Mouse (Mus musculus) bone marrow macrophage, adult 2 months (primary cell): Measurements from ENCODE around the gene Spef1.

Experiments used
- CTCF ChIP-seq: IDR thresholded peaks from 2 replicates; pipeline ENCODE4 v1.5.1; 2012; ENCODE audit warnings: low read depth, mild to moderate bottlenecking, low read length, moderate library complexity
- POLR2A ChIP-seq: IDR thresholded peaks from 2 replicates; pipeline ENCODE4 v1.6.1; 2012; ENCODE audit warnings: mild to moderate bottlenecking, low read depth, low read length, borderline replicate concordance

DNA sequence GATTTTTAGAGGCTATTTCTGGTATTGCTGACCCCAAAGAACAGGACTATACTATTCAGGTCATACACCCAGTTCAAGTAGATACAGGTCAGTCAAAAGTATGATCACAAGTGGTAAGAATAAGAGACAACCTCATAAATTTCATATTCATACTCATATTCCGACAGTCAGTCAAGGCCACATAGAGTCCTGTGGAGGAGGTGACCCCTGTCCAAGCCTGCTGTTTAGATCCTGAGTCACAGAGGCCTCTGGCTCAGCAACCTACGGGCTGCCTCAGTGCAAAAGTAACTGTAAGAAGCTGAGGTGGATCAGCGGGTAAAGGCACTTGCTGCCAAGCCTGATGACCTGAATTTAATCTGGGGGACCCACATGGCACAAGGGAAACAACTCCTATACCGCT, 33.0 kb downstream of the Spef1 start:
- TF ChIP-seq CTCF (no peak), POLR2A (no peak)
